Mouse (Mus musculus) heart, adult 2 months (tissue): ENCODE measurements at regions not wholly inside any gene's neighbourhood (a gene's known extent, or its start where the extent isn't known, plus 50 kb on each side); places are given as distances from the start of the nearest gene placed in this dataset.

ENCODE experiments used
- CTCF ChIP-seq: fragments of 200-600 bp; IDR thresholded peaks from 2 replicates; pipeline ENCODE4 v1.8.1; 2022; ENCODE audit warnings: antibody characterized with exemption, mild to moderate bottlenecking, moderate library complexity
- EP300 ChIP-seq: fragments of 200-500 bp; IDR thresholded peaks from 2 replicates; pipeline ENCODE4 v1.6.1; 2011; ENCODE audit warnings: low read depth, low read length, control low read depth; ENCODE audit not compliant: insufficient read depth
- POLR2A ChIP-seq: fragments of 200-500 bp; IDR thresholded peaks from 2 replicates; pipeline ENCODE4 v1.6.1; 2011; ENCODE audit warnings: mild to moderate bottlenecking, low read depth, low read length, control low read depth; ENCODE audit not compliant: insufficient read depth

- TF ChIP-seq CTCF (no peak), EP300 (no peak), POLR2A (no peak)
These were observed 896.5 kb downstream of the Slc22a22 start for GRCm38 (mm10) chr15:56580745-56581515.
